Mouse (Mus musculus): ENCODE measurements around the gene Gm5142. TPM values are rescaled to one million over a fixed set of nuclear protein-coding genes. Genes with fewer than 3 reads are reported as not detected.

Gm5142 gene
- polyA plus RNA-seq (2014; fragmentation: Nextera tagmentation; extraction: Ambion mirVana) = not detected in 2 replicates

GRCm38 (mm10) chr14:59178649-59179048, at the start of gene Gm5142:
Gm5142 (minus strand) TSS chr14:59178749.
- no peak within 1 kb of the TSS for H3K4me3 ChIP-seq (ENCODE audit: low read depth, low read length)
- no peaks in the 10 kb centered on the region for H3K27me3 ChIP-seq (ENCODE audit: control insufficient read depth, insufficient read depth, low read length)
- 96% methylated on average over 3 of the region's 3 CpGs for WGBS
- no peak within 1 kb of the TSS for H3K27ac ChIP-seq (ENCODE audit: low read depth, low read length)
- H3K9ac ChIP-seq (ENCODE audit: low read length) = no peak within 1 kb of the TSS
- H3K4me1 ChIP-seq (replicated peaks; ENCODE audit: control insufficient read depth, insufficient read depth, low read length) = no peaks in the 10 kb centered on the region
- no peak for DNase-seq (ENCODE audit: low spot score)
- no peaks in the 10 kb centered on the region for H3K9me3 ChIP-seq (ENCODE audit: control insufficient read depth, low read length)
- no peaks in the 10 kb centered on the region for H3K36me3 ChIP-seq (ENCODE audit: control insufficient read depth, insufficient read depth, low read length)
- H3K4me2 ChIP-seq (ENCODE audit: low read depth, low read length, severe bottlenecking) = no peak within 1 kb of the TSS
- no peak for ATAC-seq (replicated peaks; ENCODE audit: low FRiP score)

GRCm38 (mm10) chr14:59226240-59226639, 47.7 kb upstream of the Gm5142 start:
- no peak overlapping the region for H3K27ac ChIP-seq (ENCODE audit: low read depth, low read length)

GRCm38 (mm10) chr14:59219241-59219640, 40.7 kb upstream of the Gm5142 start:
- WGBS = 92% methylated on average over 3 of the region's 3 CpGs
- peaks cover 14% of the 10 kb centered on the region; the same call in 1 of the 2 replicates for H3K36me3 ChIP-seq (ENCODE audit: control insufficient read depth, insufficient read depth, low read length)

More at GRCm38 (mm10) chr14:59226240-59226639, 47.7 kb upstream of the Gm5142 start:
- Histone ChIP-seq H3K9ac (ENCODE audit: low read length) (no peak overlapping the region), H3K4me1 (replicated peaks; ENCODE audit: control insufficient read depth, insufficient read depth, low read length) (no peaks in the 10 kb centered on the region), H3K4me3 (ENCODE audit: low read depth, low read length) (no peak overlapping the region), H3K9me3 (ENCODE audit: control insufficient read depth, low read length) (no peaks in the 10 kb centered on the region), H3K4me2 (ENCODE audit: low read depth, low read length, severe bottlenecking) (no peak overlapping the region), H3K27me3 (ENCODE audit: control insufficient read depth, insufficient read depth, low read length) (no peaks in the 10 kb centered on the region), H3K36me3 (ENCODE audit: control insufficient read depth, insufficient read depth, low read length) (peaks cover 17% of the 10 kb centered on the region; the same call in 1 of the 2 replicates)
- no peak for ATAC-seq (replicated peaks; ENCODE audit: low FRiP score)
- no peak for DNase-seq (ENCODE audit: low spot score)
- WGBS = 97% methylated on average over 11 of the region's 11 CpGs

GRCm38 (mm10) chr14:59209816-59210215, 31.3 kb upstream of the Gm5142 start:
- no peak for DNase-seq (ENCODE audit: low spot score)

More at GRCm38 (mm10) chr14:59219241-59219640, 40.7 kb upstream of the Gm5142 start:
- Histone ChIP-seq H3K9me3 (ENCODE audit: control insufficient read depth, low read length) (no peaks in the 10 kb centered on the region), H3K4me1 (replicated peaks; ENCODE audit: control insufficient read depth, insufficient read depth, low read length) (no peaks in the 10 kb centered on the region), H3K27ac (ENCODE audit: low read depth, low read length) (no peak overlapping the region), H3K27me3 (ENCODE audit: control insufficient read depth, insufficient read depth, low read length) (no peaks in the 10 kb centered on the region), H3K9ac (ENCODE audit: low read length) (no peak overlapping the region), H3K4me3 (ENCODE audit: low read depth, low read length) (no peak overlapping the region), H3K4me2 (ENCODE audit: low read depth, low read length, severe bottlenecking) (no peak overlapping the region)
- ATAC-seq (replicated peaks; ENCODE audit: low FRiP score) (no peak), DNase-seq (ENCODE audit: low spot score) (no peak)

GRCm38 (mm10) chr14:59209003-59209402, 30.5 kb upstream of the Gm5142 start:
- H3K4me2 ChIP-seq (ENCODE audit: low read depth, low read length, severe bottlenecking) = no peak overlapping the region
- no peaks in the 10 kb centered on the region; the same call in 1 of the 2 replicates for H3K36me3 ChIP-seq (ENCODE audit: control insufficient read depth, insufficient read depth, low read length)
- peaks cover 8% of the 10 kb centered on the region; the same call in 1 of the 2 replicates for H3K4me1 ChIP-seq (replicated peaks; ENCODE audit: control insufficient read depth, insufficient read depth, low read length)
- no peaks in the 10 kb centered on the region for H3K9me3 ChIP-seq (ENCODE audit: control insufficient read depth, low read length)
- H3K27me3 ChIP-seq (ENCODE audit: control insufficient read depth, insufficient read depth, low read length) = no peaks in the 10 kb centered on the region
- H3K27ac ChIP-seq (ENCODE audit: low read depth, low read length) = no peak overlapping the region
- no peak overlapping the region for H3K4me3 ChIP-seq (ENCODE audit: low read depth, low read length)
- H3K9ac ChIP-seq (ENCODE audit: low read length) = no peak overlapping the region
- ATAC-seq (replicated peaks; ENCODE audit: low FRiP score) (no peak), DNase-seq (ENCODE audit: low spot score) (no peak)
- WGBS = 93% methylated on average over 7 of the region's 7 CpGs

More at GRCm38 (mm10) chr14:59209816-59210215, 31.3 kb upstream of the Gm5142 start:
- Histone ChIP-seq H3K4me2 (ENCODE audit: low read depth, low read length, severe bottlenecking) (no peak overlapping the region), H3K9ac (ENCODE audit: low read length) (no peak overlapping the region), H3K9me3 (ENCODE audit: control insufficient read depth, low read length) (no peaks in the 10 kb centered on the region), H3K4me1 (replicated peaks; ENCODE audit: control insufficient read depth, insufficient read depth, low read length) (peaks cover 7% of the 10 kb centered on the region; the same call in 1 of the 2 replicates), H3K4me3 (ENCODE audit: low read depth, low read length) (no peak overlapping the region), H3K27me3 (ENCODE audit: control insufficient read depth, insufficient read depth, low read length) (no peaks in the 10 kb centered on the region), H3K27ac (ENCODE audit: low read depth, low read length) (no peak overlapping the region), H3K36me3 (ENCODE audit: control insufficient read depth, insufficient read depth, low read length) (no peaks in the 10 kb centered on the region; the same call in 1 of the 2 replicates)
- 95% methylated on average over 2 of the region's 2 CpGs for WGBS
- no peak for ATAC-seq (replicated peaks; ENCODE audit: low FRiP score)

GRCm38 (mm10) chr14:59205976-59206583, 27.5 kb upstream of the Gm5142 start:
- no peak overlapping the region for H3K4me3 ChIP-seq (ENCODE audit: low read depth, low read length)
- no peak overlapping the region; the same call in none of the 2 replicates for H3K27ac ChIP-seq (ENCODE audit: low read depth, low read length)
- no peaks in the 10 kb centered on the region for H3K9me3 ChIP-seq (ENCODE audit: control insufficient read depth, low read length)
- ATAC-seq (replicated peaks; ENCODE audit: low FRiP score) (no peak), DNase-seq (ENCODE audit: low spot score) (no peak)
- H3K4me1 ChIP-seq (replicated peaks; ENCODE audit: control insufficient read depth, insufficient read depth, low read length) = peaks cover 8% of the 10 kb centered on the region; the same call in 1 of the 2 replicates
- peak overlapping the region; percentile 40; the same call in 1 of the 2 replicates for H3K9ac ChIP-seq (ENCODE audit: low read length)
- H3K27me3 ChIP-seq (ENCODE audit: control insufficient read depth, insufficient read depth, low read length) = no peaks in the 10 kb centered on the region
- no peak overlapping the region for H3K4me2 ChIP-seq (ENCODE audit: low read depth, low read length, severe bottlenecking)
- 43% methylated on average over 10 of the region's 10 CpGs for WGBS
- no peaks in the 10 kb centered on the region for H3K36me3 ChIP-seq (ENCODE audit: control insufficient read depth, insufficient read depth, low read length)

- H3K4me3 ChIP-seq (ENCODE audit: low read depth, low read length) = no peak overlapping the region
- WGBS = 28% methylated on average over 7 of the region's 7 CpGs
- no peak for DNase-seq (ENCODE audit: low spot score)
- H3K4me2 ChIP-seq (ENCODE audit: low read depth, low read length, severe bottlenecking) = peak overlapping the region; percentile 31; the same call in 1 of the 2 replicates
- peak overlapping the region; percentile 55 for H3K27ac ChIP-seq (ENCODE audit: low read depth, low read length)
- no peaks in the 10 kb centered on the region for H3K36me3 ChIP-seq (ENCODE audit: control insufficient read depth, insufficient read depth, low read length)
- peak overlapping the region; percentile 40 for H3K9ac ChIP-seq (ENCODE audit: low read length)
- H3K27me3 ChIP-seq (ENCODE audit: control insufficient read depth, insufficient read depth, low read length) = no peaks in the 10 kb centered on the region
- no peak for ATAC-seq (replicated peaks; ENCODE audit: low FRiP score)
- peaks cover 8% of the 10 kb centered on the region; the same call in 1 of the 2 replicates for H3K4me1 ChIP-seq (replicated peaks; ENCODE audit: control insufficient read depth, insufficient read depth, low read length)
- H3K9me3 ChIP-seq (ENCODE audit: control insufficient read depth, low read length) = no peaks in the 10 kb centered on the region
These were observed 26.9 kb upstream of the Gm5142 start for GRCm38 (mm10) chr14:59205461-59205860.

GRCm38 (mm10) chr14:59201604-59202215, 23.2 kb upstream of the Gm5142 start:
- WGBS = under 1% methylated on average over 21 of the region's 21 CpGs
- no peaks in the 10 kb centered on the region for H3K27me3 ChIP-seq (ENCODE audit: control insufficient read depth, insufficient read depth, low read length)

More at GRCm38 (mm10) chr14:59201604-59202215, 23.2 kb upstream of the Gm5142 start:
- H3K9me3 ChIP-seq (ENCODE audit: control insufficient read depth, low read length) = no peaks in the 10 kb centered on the region
- ATAC-seq (replicated peaks; ENCODE audit: low FRiP score) = no peak
- peak overlapping the region; percentile 74 for H3K4me2 ChIP-seq (ENCODE audit: low read depth, low read length, severe bottlenecking)
- peak overlapping the region; percentile 97 for H3K27ac ChIP-seq (ENCODE audit: low read depth, low read length)
- H3K9ac ChIP-seq (ENCODE audit: low read length) = peak overlapping the region; percentile 97
- H3K4me1 ChIP-seq (replicated peaks; ENCODE audit: control insufficient read depth, insufficient read depth, low read length) = peaks cover 8% of the 10 kb centered on the region; the same call in 1 of the 2 replicates
- no peaks in the 10 kb centered on the region for H3K36me3 ChIP-seq (ENCODE audit: control insufficient read depth, insufficient read depth, low read length)
- DNase-seq (ENCODE audit: low spot score) = no peak
- peak overlapping the region; percentile 80 for H3K4me3 ChIP-seq (ENCODE audit: low read depth, low read length)
